In genomic region chr12:51843576-51844520, GRCm38 (mm10) we compare ENCODE assay signal across 8 mouse cellular contexts. TPM values are rescaled to one million over a fixed set of nuclear protein-coding genes. Genes with fewer than 3 reads are reported as not detected.
DNase-seq lines count a peak whose midpoint lies in the region; ATAC-seq and TF ChIP-seq lines count a peak whose summit lies in the region.

No protein-coding gene starts in this region.

- intact Hi-C loops in heart, postnatal 36 days (cut with DNase I), result loop anchor here (1.0 to 5.0 kb wide), 2 partner anchors 15 to 38 kb away; partner anchors contain the start of gene Hectd1
- intact Hi-C loops in left cerebral cortex, postnatal 4 days (cut with DNase I), result no loop called here

- no peak for DNase-seq in heart, embryonic 10.5 days (ENCODE audit: low spot score)
- no peak for DNase-seq in heart, postnatal 36 days
- DNase-seq in hindbrain, embryonic 11.5 days (ENCODE audit: low spot score), result no peak
- peak; percentile 38 for DNase-seq in lung, postnatal 25 days (ENCODE audit: low spot score)
- no peak for DNase-seq in adrenal gland, postnatal 10 days
- DNase-seq in left cerebral cortex, postnatal 4 days, result no peak
- no peak for DNase-seq in right cerebral cortex, postnatal 25 days

- H3K4me3 ChIP-seq in heart, embryonic 10.5 days, result peak overlapping the region; percentile 61
- H3K4me3 ChIP-seq in ES-Bruce4 (ENCODE audit: low read depth, low read length), result no peak overlapping the region
- H3K4me3 ChIP-seq in hindbrain, embryonic 11.5 days (ENCODE audit: low read depth, low read length), result no peak overlapping the region; the same call in 1 of the 2 replicates

- no peak for ATAC-seq in hindbrain, embryonic 11.5 days (ENCODE audit: low FRiP score)

- 24% methylated on average over 15 of the region's 15 CpGs for WGBS in heart, embryonic 10.5 days
- 39% methylated on average over 15 of the region's 15 CpGs for WGBS in hindbrain, embryonic 11.5 days

- no peak for TF ChIP-seq EP300 in ES-Bruce4 (IDR thresholded peaks at IDR 0.05; ENCODE audit: insufficient read depth, low read depth, low read length)

- no peaks in the 10 kb centered on the region for H3K9me3 ChIP-seq in heart, embryonic 10.5 days
- no peaks in the 10 kb centered on the region for H3K9me3 ChIP-seq in ES-Bruce4 (replicated peaks; ENCODE audit: control insufficient read depth, insufficient read depth, low read length, poor library complexity, severe bottlenecking)
- no peaks in the 10 kb centered on the region for H3K9me3 ChIP-seq in hindbrain, embryonic 11.5 days (ENCODE audit: control insufficient read depth, low read length)

- no peak for TF ChIP-seq CTCF in ES-Bruce4 (IDR thresholded peaks at IDR 0.05; ENCODE audit: low read depth, low read length)

- no peaks in the 10 kb centered on the region for H3K27me3 ChIP-seq in heart, embryonic 10.5 days (ENCODE audit: insufficient read depth, poor library complexity, severe bottlenecking)
- H3K27me3 ChIP-seq in ES-Bruce4 (ENCODE audit: control insufficient read depth, insufficient read depth, low read length, poor library complexity, severe bottlenecking), result no peaks in the 10 kb centered on the region
- H3K27me3 ChIP-seq in hindbrain, embryonic 11.5 days (ENCODE audit: control insufficient read depth, insufficient read depth, low read length), result no peaks in the 10 kb centered on the region

- no peak for TF ChIP-seq POLR2A in ES-Bruce4 (IDR thresholded peaks at IDR 0.05; ENCODE audit: insufficient read depth, low read length)

- H3K27ac ChIP-seq in heart, embryonic 10.5 days, result peak overlapping the region; percentile 89
- H3K27ac ChIP-seq in ES-Bruce4 (ENCODE audit: insufficient read depth, low read length), result peak overlapping the region; percentile 93
- H3K27ac ChIP-seq in hindbrain, embryonic 11.5 days (ENCODE audit: low read depth, low read length), result no peak overlapping the region

- peaks cover 22% of the 10 kb centered on the region for H3K4me1 ChIP-seq in heart, embryonic 10.5 days
- peaks cover 3% of the 10 kb centered on the region for H3K4me1 ChIP-seq in ES-Bruce4 (ENCODE audit: control insufficient read depth, insufficient read depth, low read length)
- H3K4me1 ChIP-seq in hindbrain, embryonic 11.5 days (replicated peaks; ENCODE audit: control insufficient read depth, insufficient read depth, low read length), result no peaks in the 10 kb centered on the region

- H3K36me3 ChIP-seq in heart, embryonic 10.5 days, result no peaks in the 10 kb centered on the region
- H3K36me3 ChIP-seq in ES-Bruce4 (ENCODE audit: control insufficient read depth, insufficient read depth, low read length, poor library complexity, severe bottlenecking), result no peaks in the 10 kb centered on the region
- H3K36me3 ChIP-seq in hindbrain, embryonic 11.5 days (ENCODE audit: control insufficient read depth, insufficient read depth, low read length), result no peaks in the 10 kb centered on the region

- H3K9ac ChIP-seq in ES-Bruce4 (ENCODE audit: low read depth, poor library complexity, severe bottlenecking), result peak overlapping the region; percentile 58
- H3K9ac ChIP-seq in hindbrain, embryonic 11.5 days (ENCODE audit: low read depth, low read length), result peak overlapping the region; percentile 54

- peak overlapping the region; percentile 57 for H3K4me2 ChIP-seq in hindbrain, embryonic 11.5 days (replicated peaks; ENCODE audit: low read depth, low read length)

RNA-seq across cellular contexts. Expression of gene Hectd1, which starts 14.5 kb away (rescaled TPM):
- polyA plus RNA-seq in heart, embryonic 10.5 days (2016; fragmentation: Nextera tagmentation; extraction: Ambion mirVana), result 35.2 and 35.6 TPM in 2 replicates
- 10 to 100 TPM; 83.2 to 88.7 TPM for total RNA-seq in heart, postnatal 36 days (2021)
- 93.8 and 96.9 TPM in 2 replicates for polyA plus RNA-seq in ES-Bruce4 (2011; ENCODE audit: insufficient read depth, insufficient read length, low read depth, missing spikeins)
- 35.0 and 44.5 TPM in 2 replicates for polyA plus RNA-seq in hindbrain, embryonic 11.5 days (2014; fragmentation: Nextera tagmentation; extraction: Ambion mirVana)
- total RNA-seq in adrenal gland, postnatal 10 days (2021), result 10 to 100 TPM; 80.1 to 89.3 TPM
- 10 to 100 TPM; 93.8 to 99.4 TPM for total RNA-seq in left cerebral cortex, postnatal 4 days (2021)
